Mouse (Mus musculus) large intestine, adult 2 months (tissue): Measurements from ENCODE around the gene Tmem267. TPM values are rescaled to one million over a fixed set of nuclear protein-coding genes. Genes with fewer than 3 reads are reported as not detected.
"Not testable (repeated sequence)": the region's sequence is repeated elsewhere in the genome, so short reads cannot be mapped to it uniquely, and the experiment has no call there.

Source experiments
- DNase-seq: peaks from one replicate; pipeline ENCODE4 v3.0.0-alpha.2; 2012; ENCODE audit warnings: low read depth, low spot score
- WGBS: fragments of 180-500 bp; shearing (Covaris S2); methylation state at CpG from one replicate; pipeline ENCODE4 v1.1.7; 2018; 5-methylcytosine and 5-hydroxymethylcytosine counted together
- polyA plus RNA-seq: library from polyadenylated mRNA; depleted of rRNA; stranded (reverse); fragments of >200 nt; gene quantifications from 2 replicates; pipeline ENCODE4 v1.2.3, GENCODE M21; 2012; rRNA removed

The Tmem267 gene
- 6.8 and 9.0 TPM in 2 replicates for polyA plus RNA-seq

DNA sequence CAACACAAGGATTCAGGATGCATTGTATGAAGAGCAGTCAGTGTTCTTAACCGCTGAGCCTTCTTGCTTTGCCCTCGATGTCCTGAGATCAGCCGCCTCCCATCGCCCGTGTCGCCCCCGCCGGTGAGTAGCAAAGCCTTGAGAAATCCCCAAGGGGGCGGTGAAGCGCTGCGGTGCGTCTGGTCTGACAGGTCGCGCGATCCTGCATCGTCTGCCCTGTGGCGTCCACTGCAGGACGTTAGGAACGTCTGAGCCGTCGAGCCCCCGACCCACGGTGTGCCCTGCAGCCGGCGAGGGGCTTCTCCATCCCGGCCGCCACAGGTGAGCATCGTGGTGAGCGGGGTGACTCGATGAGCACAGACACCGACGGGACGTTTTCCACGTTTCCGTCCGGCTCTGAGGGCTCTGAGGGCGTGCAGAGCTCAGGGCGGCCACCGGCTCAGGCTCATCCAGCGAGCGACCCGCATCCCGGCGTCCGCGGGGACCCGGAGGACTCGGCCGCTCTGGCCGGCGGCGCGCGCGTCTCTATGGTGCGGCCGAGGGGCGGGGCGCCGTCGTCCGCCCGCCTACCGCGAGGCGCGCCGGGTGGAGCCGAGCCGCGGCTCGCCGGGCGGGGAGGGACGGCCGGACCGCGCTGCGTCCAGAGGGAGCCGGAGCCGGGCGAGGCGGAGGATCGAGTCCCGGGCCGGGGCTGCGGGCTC is at the start of gene Tmem267, which contains the start of gene 3110070M22Rik:
Gene Tmem267 (plus strand): TSS at position 160 of the 701 bp plus-strand sequence.
Gene 3110070M22Rik (minus strand): TSS at position 504 of the 701 bp plus-strand sequence.
- peak; percentile 38 for DNase-seq
- 70% methylated on average over 87 of the region's 87 CpGs for WGBS

DNA sequence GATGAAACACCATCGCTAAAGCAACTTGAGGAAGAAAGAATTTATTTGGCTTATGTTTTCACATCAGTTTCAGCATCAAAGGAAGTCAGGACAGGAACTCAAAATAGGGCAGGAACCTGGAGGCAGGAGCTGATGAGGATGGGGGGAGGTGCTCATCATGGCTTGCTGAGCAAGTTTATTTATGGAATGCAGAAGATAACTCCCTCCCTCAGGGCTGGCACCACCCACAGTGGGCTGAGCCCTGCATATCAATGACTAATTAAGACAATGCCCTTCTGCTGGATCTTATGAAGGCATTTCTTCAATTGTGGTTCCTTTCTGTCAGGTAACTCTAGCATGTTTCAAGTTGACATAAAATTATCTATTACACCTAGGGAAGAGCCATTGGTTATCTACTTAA is 45.6 kb upstream of the Tmem267 start:
- 79% methylated on average over 1 of the region's 1 CpGs for WGBS
- no peak for DNase-seq

DNA sequence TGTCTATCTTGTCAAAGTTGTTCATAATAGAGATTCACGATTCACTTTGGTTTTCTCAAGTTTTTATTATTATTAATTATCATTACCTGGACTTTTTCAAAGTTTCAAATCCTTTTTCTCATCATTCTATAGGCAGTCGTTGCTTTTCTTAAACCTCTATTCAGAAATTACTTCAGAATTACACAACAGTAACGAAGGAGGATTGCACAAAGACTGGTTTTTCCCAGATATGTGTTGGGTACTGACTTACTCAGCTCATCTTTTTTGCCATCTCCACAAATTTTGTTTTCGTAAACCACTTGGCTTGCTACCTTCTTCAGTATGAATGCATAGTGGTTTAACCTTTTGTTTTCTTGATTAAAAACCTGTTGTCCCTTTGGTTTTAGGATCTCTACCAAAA is 34.3 kb upstream of the Tmem267 start:
- WGBS: 94% methylated on average over 4 of the region's 4 CpGs
- no peak for DNase-seq

DNA sequence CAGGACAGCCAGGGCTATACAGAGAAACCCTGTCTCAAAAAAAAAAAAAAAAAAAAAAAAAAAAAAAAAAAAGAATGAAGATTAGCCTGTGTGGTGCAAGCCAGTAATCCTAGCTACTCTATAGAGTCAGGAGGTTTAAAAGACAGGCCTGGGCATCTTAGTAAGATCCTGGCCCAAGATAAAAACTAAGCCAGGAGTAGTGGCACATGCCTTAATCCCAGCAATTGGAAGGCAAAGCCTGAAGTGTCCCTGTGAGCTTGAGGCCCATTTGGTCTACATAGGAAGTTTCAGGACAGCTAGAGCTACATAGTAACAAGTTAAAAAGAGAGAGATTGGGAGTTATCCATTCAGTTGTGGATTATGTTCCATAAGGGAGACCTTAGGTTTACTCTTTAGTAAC is 32.8 kb upstream of the Tmem267 start:
- DNase-seq: no peak

DNA sequence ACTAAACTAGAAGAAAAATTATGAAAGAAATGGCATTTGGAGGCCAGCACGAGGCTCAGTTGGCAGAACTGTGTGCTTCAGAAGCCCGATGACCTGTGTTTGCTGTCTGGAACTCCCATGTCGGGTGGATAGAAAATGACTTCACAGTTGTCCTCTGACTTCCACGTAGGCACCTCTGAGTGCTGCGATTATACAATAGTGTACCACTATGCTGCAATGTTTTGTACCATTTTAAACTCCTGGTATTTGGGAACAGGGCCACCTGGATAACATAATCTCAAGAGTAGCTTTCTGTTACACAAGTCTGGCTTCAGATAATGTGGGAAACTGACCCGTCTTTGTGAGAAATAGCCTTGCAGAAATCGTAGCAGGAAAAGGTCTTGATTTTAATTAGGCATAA is 31.5 kb upstream of the Tmem267 start:
- WGBS: 90% methylated on average over 7 of the region's 7 CpGs
- DNase-seq: no peak

DNA sequence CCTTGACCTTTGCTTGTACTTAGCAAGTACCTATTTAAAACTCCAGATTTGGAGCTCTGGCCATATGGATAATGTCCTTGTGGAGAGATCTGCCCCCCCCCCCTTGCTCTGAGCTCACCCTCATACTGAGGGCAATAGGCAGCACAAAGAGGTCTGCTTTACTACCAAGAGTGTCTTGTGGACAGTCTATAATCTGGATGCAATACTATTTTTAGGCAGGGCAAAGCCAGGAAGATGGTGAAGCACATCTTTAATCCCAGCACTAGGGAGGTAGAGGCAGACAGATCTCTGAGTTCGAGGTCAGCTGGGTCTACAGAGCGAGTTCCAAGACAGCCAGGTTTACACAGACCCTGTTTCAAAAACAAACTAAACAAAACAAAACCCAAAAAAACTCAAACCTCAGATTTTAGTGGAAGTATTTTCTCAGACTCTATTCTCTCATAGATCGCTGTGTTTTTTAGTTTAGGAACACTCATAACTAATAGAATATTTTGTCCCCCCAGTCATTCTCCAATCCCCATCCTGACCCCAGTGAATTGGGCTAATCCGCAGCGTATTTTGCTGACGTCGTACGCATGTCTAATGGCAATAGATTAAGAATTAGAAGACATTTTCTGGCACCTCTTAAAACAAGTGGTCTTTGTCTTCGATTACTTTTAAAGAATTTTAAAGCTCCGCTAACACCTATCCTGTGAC is 25.8 kb upstream of the Tmem267 start:
- no peak for DNase-seq
- 8% methylated on average over 10 of the region's 10 CpGs for WGBS

DNA sequence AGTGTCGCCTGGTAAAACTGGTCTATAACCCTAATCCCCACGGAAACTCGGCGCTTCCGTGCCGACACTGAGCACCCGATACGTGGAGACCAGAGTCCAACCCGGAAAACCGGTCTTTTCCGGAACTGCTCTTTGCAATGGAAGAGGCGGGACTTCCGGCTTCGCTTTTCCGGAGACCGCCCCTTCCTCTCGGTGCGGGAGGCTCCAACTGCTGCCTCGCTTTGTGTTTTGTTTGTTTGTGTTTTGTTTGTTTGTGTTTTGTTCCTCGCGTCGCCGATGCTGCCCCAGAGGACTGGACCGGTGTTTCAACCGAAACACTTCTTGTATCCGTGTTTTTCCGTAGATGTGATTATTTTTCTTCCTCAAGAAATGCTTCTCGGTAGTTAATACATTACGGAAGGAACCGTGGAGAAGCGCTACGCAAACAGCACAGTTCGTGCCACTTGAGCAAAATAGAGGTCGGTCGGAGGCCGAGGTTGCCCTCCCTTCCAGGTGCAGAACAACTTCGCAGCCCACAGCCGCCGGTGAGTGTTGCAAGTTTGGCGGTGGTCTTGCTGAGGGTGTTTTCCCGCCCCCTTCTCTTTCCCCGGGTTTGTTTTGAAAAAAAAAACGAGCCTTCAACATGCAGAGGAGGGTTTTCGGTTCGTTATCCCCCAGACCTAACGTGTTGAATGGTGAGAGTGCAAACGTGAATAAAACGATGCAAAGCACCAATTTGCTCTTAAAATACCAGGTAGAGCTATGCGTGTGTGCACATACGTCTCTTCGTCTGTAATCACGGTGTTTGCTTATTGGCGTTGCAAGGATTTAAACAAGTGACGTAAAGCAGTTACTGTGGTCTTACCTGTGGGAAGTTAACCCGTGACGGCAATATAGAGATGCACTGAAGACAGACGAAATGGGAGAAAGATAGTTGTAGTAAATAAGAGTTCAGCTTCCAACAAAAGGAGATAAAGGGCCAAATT is 25.0 kb upstream of the Tmem267 start, which contains the start of gene 4833420G17Rik:
Gene 4833420G17Rik (plus strand): TSS at position 173 of the 965 bp plus-strand sequence.
- 11% methylated on average over 57 of the region's 57 CpGs for WGBS
- DNase-seq: peak; percentile 74

DNA sequence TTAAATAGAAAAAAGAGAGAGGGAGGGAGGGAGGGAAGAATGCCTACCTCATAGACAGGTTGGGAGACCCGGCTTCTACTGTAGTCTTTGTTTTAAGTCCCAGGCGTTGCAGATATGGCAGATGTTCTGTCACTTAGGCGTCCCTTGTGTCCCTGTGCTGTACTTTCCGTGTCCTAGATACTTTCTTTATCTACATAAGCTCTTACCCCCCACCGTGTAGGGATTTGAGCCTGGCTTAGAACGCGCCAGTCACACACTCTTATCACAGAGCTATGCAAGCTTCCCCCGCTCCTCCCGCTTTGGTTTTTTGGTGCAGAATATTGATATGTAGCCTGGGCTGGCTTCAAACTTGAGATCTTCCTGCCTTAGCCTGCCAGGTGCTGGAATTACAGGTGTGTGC is 11.2 kb upstream of the Tmem267 start:
- 93% methylated on average over 9 of the region's 9 CpGs for WGBS
- DNase-seq: no peak

DNA sequence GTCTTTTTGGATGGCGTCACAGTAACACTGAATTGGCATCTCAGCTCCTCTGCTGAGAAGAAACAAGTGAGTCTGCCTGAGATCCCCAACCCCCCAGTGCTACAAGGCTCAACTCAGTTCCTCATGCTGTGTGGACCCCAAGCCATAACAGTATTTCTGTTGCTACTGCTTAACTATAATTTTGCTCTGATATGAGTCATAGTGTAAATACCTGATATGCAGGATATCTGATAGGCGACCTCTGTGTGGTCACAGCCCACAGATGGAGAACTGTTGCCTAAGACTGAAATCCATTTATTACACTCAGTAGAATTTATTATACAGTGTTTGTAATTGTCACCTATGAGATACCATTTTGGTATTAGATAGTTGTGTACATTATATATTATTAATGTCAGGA is 10.1 kb upstream of the Tmem267 start:
- no peak for DNase-seq
- 67% methylated on average over 2 of the region's 2 CpGs for WGBS

DNA sequence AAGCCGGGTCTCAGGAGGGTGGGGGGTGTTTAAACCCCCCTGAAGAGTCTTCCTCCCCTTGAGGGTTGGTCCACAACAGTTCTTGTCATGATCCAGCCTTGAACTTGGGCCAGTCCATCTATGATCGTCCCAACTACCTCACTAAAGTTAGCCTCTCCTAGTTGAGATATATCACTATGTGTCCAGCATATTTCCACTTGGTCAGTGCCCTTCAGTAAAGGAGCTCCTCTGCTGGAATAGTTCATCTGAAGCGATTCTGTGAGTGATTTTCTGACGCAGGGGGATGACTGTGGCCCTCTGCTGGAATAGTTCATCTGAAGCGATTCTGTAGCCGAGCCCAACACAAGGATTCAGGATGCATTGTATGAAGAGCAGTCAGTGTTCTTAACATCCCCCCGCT is 485 bp upstream of the Tmem267 start:
- DNase-seq: no peak
- WGBS: 51% methylated on average over 7 of the region's 7 CpGs

DNA sequence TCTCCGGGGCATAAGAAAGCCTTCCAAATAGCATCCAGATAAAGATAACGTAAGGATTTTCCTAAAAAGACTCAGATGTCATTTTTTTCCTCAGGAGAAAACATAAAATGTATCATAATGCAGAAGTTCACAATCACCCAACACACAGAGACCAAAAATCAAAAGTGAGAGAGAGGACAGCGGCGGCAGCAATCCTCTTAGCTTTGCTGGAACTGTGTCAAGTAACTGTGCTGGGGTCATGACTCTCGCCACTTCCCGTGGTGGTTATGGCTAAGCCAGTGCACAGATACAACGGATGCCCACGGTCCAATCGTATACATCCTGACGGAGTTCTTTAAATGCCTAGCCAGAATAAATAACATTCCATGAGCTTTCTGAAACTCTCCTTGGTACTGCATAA is 4.2 kb downstream of the Tmem267 start:
- 90% methylated on average over 10 of the region's 10 CpGs for WGBS
- DNase-seq: not testable (repeated sequence)

DNA sequence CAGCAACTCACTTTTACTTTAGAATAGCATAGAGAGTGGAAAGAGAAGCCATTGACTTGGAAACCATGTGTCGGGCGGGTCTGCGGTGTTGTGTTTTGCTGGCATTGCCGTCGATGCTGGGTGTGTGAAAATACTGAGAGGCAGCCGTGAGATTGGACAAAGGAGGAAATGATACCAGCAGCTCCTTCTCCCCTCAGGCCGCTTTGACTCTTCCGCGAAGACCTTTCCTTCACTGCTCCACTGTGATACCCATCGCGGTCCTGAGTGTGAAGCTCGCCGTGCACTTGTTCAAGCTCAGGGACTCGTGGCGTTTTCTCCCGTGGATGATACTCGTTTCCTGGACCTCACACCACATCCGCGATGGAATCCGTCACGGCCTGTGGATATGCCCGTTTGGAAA is 7.1 kb downstream of the Tmem267 start:
- WGBS: 97% methylated on average over 13 of the region's 22 CpGs
- DNase-seq: not testable (repeated sequence)

DNA sequence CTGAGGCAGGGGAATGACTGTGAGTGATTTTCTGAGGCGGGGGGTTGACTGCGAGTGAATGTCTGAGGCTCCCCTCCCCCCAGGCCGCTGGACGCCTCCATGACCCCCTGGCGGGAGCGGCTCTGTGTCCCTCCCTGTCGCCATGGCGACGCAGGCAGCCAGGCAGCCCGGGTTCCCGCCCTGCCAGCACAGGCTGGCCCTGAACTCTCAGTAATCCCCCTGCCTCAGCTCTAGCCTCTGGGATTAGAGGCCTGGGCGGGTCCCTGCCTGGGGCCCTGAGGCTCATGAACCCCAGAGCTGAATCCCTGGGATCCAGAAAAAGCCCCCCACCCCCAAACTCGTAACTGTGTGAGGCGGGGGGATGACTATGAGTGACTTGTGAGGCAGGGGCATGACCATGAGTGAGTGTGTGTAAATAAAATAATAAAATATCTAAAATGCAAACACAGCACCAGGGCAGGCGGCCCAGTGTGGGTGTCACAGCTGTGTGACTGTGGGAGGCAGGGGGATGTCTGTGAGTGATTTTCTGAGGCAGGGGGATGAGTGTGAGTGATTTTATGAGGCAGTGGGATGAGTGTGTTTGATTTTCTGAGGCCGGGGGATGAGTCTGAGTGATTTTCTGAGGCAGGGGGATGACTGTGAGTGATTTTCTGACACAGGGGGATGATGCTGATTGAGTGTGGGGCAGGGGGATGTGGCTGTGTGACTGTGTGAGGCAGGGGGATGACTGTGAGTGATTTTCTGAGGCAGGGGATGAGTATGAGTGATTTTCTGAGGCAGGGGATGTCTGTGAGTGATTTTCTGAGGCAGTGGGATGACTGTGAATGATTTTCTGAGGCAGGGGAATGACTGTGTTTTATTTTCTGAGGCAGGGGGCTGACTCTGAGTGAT is 108.7 kb downstream of the Tmem267 start:
- WGBS: 79% methylated on average over 16 of the region's 16 CpGs
- DNase-seq: not testable (repeated sequence)

DNA sequence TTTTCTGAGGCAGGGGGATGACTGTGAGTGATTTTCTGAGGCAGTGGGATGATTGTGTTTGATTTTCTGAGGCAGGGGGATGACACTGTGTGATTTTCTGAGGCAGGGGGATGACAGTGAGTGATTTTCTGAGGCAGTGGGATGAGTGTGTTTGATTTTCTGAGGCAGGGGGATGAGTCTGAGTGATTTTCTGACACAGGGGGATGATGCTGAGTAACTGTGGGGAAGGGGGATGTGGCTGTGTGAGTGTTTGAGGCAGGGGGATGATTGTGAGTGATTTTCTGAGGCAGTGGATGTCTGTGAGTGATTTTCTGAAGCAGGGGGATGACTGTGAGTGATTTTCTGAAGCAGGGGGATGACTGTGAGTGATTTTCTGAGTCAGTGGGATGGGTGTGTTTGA is 110.6 kb downstream of the Tmem267 start:
- not testable (repeated sequence) for DNase-seq

DNA sequence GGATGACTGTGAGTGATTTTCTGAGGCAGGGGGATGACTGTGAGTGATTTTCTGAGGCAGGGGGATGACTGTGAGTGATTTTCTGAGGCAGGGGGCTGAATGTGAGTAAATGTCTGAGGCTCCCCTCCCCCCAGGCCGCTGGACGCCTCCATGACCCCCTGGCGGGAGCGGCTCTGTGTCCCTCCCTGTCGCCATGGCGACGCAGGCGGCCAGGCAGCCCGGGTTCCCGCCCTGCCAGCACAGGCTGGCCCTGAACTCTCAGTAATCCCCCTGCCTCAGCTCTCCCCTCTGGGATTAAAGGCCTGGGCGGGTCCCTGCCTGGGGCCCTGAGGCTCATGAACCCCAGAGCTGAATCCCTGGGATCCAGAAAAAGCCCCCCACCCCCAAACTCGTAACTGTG is 111.2 kb downstream of the Tmem267 start:
- DNase-seq: not testable (repeated sequence)
- 72% methylated on average over 12 of the region's 12 CpGs for WGBS

DNA sequence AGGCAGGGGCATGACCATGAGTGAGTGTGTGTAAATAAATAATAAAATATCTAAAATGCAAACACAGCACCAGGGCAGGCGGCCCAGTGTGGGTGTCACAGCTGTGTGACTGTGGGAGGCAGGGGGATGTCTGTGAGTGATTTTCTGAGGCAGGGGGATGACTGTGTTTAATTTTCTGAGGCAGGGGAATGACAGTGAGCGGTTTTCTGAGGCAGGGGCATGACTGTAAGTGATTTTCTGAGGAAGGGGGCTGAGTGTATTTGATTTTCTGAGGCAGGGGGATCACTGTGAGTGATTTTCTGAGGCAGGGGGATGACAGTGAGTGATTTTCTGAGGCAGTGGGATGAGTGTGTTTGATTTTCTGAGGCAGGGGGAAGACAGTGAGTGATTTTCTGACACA is 111.7 kb downstream of the Tmem267 start:
- WGBS: 61% methylated on average over 2 of the region's 2 CpGs
- DNase-seq: not testable (repeated sequence)

DNA sequence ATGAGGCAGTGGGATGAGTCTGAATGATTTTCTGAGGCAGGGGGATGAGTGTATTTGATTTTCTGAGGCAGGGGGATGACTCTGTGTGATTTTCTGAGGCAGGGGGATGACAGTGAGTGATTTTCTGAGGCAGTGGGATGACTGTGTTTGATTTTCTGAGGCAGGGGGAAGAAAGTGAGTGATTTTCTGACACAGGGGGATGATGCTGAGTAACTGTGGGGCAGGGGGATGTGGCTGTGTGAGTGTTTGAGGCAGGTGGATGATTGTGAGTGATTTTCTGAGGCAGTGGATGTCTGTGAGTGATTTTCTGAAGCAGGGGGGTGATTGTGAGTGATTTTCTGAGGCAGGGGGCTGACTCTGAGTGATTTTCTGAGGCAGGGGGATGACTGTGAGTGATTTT is 112.3 kb downstream of the Tmem267 start:
- DNase-seq: not testable (repeated sequence)

DNA sequence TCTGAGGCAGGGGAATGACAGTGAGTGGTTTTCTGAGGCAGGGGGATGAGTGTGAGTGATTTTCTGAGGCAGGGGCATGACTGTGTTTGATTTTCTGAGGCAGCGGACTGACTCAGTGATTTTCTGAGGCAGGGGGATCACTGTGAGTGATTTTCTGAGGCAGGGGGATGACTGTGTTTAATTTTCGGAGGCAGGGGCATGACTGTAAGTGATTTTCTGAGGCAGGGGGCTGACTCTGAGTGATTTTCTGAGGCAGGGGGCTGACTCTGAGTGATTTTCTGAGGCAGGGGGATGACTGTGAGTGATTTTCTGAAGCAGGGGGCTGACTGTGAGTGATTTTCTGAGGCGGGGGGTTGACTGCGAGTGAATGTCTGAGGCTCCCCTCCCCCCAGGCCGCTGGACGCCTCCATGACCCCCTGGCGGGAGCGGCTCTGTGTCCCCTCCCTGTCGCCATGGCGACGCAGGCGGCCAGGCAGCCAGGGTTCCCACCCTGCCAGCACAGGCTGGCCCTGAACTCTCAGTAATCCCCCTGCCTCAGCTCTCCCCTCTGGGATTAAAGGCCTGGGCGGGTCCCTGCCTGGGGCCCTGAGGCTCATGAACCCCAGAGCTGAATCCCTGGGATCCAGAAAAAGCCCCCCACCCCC is 115.0 kb downstream of the Tmem267 start:
- 58% methylated on average over 13 of the region's 13 CpGs for WGBS
- not testable (repeated sequence) for DNase-seq

DNA sequence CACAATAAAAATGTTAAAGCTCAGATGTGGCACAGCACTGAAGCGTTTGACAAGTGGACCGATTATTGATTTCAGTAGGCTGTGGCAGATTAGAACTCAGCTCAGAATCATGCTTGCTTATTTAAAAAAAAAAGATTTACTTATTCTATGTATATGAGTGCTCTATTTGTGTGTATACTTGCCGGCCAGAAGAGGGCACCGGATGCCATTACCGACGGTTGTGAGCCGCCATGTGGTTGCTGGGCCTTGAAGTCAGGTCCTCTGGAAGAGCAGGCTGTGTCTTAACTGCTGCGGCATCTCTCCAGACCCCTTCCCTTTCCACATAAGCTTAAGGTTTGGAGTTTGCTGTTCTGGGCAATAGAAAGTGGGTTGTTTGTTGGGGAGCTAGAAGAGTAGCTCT is 116.1 kb downstream of the Tmem267 start:
- DNase-seq: not testable (repeated sequence)
- 95% methylated on average over 8 of the region's 8 CpGs for WGBS
